Mouse (Mus musculus): Measurements from ENCODE around the gene Anp32e. TPM values are rescaled to one million over a fixed set of nuclear protein-coding genes. Genes with fewer than 3 reads are reported as not detected.
A peak's percentile ranks its signal among the peaks of the same experiment; 100 is the strongest.

Anp32e gene
- polyA plus RNA-seq, 1 experiment from 2014 or later = 67.2 TPM

GRCm38 (mm10) chr3:95987386-95988110 is 58.5 kb downstream of the Anp32e start:
- Histone ChIP-seq H3K27me3 (ENCODE audit: control insufficient read depth, insufficient read depth, low read length) (no peaks in the 10 kb centered on the region), H3K27ac (replicated peaks) (0 out of 2 replicates have a peak overlapping the region, but pooled peaks have one; percentile 18), H3K9ac (ENCODE audit: low read length) (no peak overlapping the region), H3K36me3 (ENCODE audit: control insufficient read depth, insufficient read depth, low read length) (peaks cover 17% of the 10 kb centered on the region), H3K4me1 (replicated peaks; ENCODE audit: control insufficient read depth, insufficient read depth) (peaks cover 9% of the 10 kb centered on the region; the same call in 1 of the 2 replicates), H3K4me3 (ENCODE audit: low read depth, low read length) (no peak overlapping the region), H3K4me2 (replicated peaks; ENCODE audit: low read depth) (no peak overlapping the region), H3K9me3 (ENCODE audit: control insufficient read depth, low read length) (no peaks in the 10 kb centered on the region)
- ATAC-seq (ENCODE audit: low FRiP score, low TSS enrichment) (no peak), DNase-seq (ENCODE audit: low spot score) (no peak)
- 80% methylated on average over 6 of the region's 6 CpGs for WGBS
- TF ChIP-seq CTCF (IDR thresholded peaks at IDR 0.05; ENCODE audit: low read depth) = no peak
- TF ChIP-seq EP300 (optimal IDR thresholded peaks at IDR 0.05) = no peak

- Histone ChIP-seq H3K36me3 (ENCODE audit: control insufficient read depth, insufficient read depth, low read length) (peaks cover 17% of the 10 kb centered on the region), H3K27ac (replicated peaks) (no peak overlapping the region)
- DNase-seq (ENCODE audit: low spot score) = no peak
Measured at GRCm38 (mm10) chr3:95988138-95988537, 59.1 kb downstream of the Anp32e start.

GRCm38 (mm10) chr3:95988969-95989368 is 59.9 kb downstream of the Anp32e start:
- peaks cover 9% of the 10 kb centered on the region; the same call in 1 of the 2 replicates for H3K4me1 ChIP-seq (replicated peaks; ENCODE audit: control insufficient read depth, insufficient read depth)
- no peak for DNase-seq (ENCODE audit: low spot score)
- peaks cover 17% of the 10 kb centered on the region for H3K36me3 ChIP-seq (ENCODE audit: control insufficient read depth, insufficient read depth, low read length)
- no peak overlapping the region for H3K9ac ChIP-seq (ENCODE audit: low read length)
- H3K4me3 ChIP-seq (ENCODE audit: low read depth, low read length) = no peak overlapping the region
- no peak for ATAC-seq (ENCODE audit: low FRiP score, low TSS enrichment)
- H3K27ac ChIP-seq (replicated peaks) = peak overlapping the region; percentile 53; the same call in 1 of the 2 replicates
- 41% methylated on average over 10 of the region's 10 CpGs for WGBS
- H3K27me3 ChIP-seq (ENCODE audit: control insufficient read depth, insufficient read depth, low read length) = no peaks in the 10 kb centered on the region
- no peak overlapping the region for H3K4me2 ChIP-seq (replicated peaks; ENCODE audit: low read depth)
- TF ChIP-seq CTCF (IDR thresholded peaks at IDR 0.05; ENCODE audit: low read depth) (no peak), EP300 (optimal IDR thresholded peaks at IDR 0.05) (no peak)
- H3K9me3 ChIP-seq (ENCODE audit: control insufficient read depth, low read length) = no peaks in the 10 kb centered on the region

More at GRCm38 (mm10) chr3:95988138-95988537, 59.1 kb downstream of the Anp32e start:
- Histone ChIP-seq H3K9me3 (ENCODE audit: control insufficient read depth, low read length) (no peaks in the 10 kb centered on the region), H3K27me3 (ENCODE audit: control insufficient read depth, insufficient read depth, low read length) (no peaks in the 10 kb centered on the region), H3K4me3 (ENCODE audit: low read depth, low read length) (no peak overlapping the region), H3K4me1 (replicated peaks; ENCODE audit: control insufficient read depth, insufficient read depth) (peaks cover 9% of the 10 kb centered on the region; the same call in 1 of the 2 replicates), H3K9ac (ENCODE audit: low read length) (no peak overlapping the region), H3K4me2 (replicated peaks; ENCODE audit: low read depth) (no peak overlapping the region)
- 100% methylated on average over 1 of the region's 1 CpGs for WGBS
- TF ChIP-seq EP300 (optimal IDR thresholded peaks at IDR 0.05) (no peak), CTCF (IDR thresholded peaks at IDR 0.05; ENCODE audit: low read depth) (no peak)
- no peak for ATAC-seq (ENCODE audit: low FRiP score, low TSS enrichment)

GRCm38 (mm10) chr3:95990413-95990941 is 61.4 kb downstream of the Anp32e start:
- TF ChIP-seq CTCF (IDR thresholded peaks at IDR 0.05; ENCODE audit: low read depth) (no peak), EP300 (optimal IDR thresholded peaks at IDR 0.05) (no peak)
- H3K9ac ChIP-seq (ENCODE audit: low read length) = no peak overlapping the region
- WGBS = 65% methylated on average over 12 of the region's 12 CpGs
- H3K36me3 ChIP-seq (ENCODE audit: control insufficient read depth, insufficient read depth, low read length) = peaks cover 17% of the 10 kb centered on the region
- H3K27me3 ChIP-seq (ENCODE audit: control insufficient read depth, insufficient read depth, low read length) = no peaks in the 10 kb centered on the region
- no peak overlapping the region; the same call in 1 of the 2 replicates for H3K27ac ChIP-seq (replicated peaks)
- peaks cover 9% of the 10 kb centered on the region; the same call in 1 of the 2 replicates for H3K4me1 ChIP-seq (replicated peaks; ENCODE audit: control insufficient read depth, insufficient read depth)
- no peak overlapping the region for H3K4me3 ChIP-seq (ENCODE audit: low read depth, low read length)
- ATAC-seq (ENCODE audit: low FRiP score, low TSS enrichment) (0 out of 2 replicates have a peak, but pooled peaks have one; percentile 7), DNase-seq (ENCODE audit: low spot score) (no peak)
- no peak overlapping the region for H3K4me2 ChIP-seq (replicated peaks; ENCODE audit: low read depth)
- H3K9me3 ChIP-seq (ENCODE audit: control insufficient read depth, low read length) = no peaks in the 10 kb centered on the region

GRCm38 (mm10) chr3:95992990-95993603 is 64.1 kb downstream of the Anp32e start:
- DNase-seq (ENCODE audit: low spot score) (no peak), ATAC-seq (ENCODE audit: low FRiP score, low TSS enrichment) (no peak)
- Histone ChIP-seq H3K4me2 (replicated peaks; ENCODE audit: low read depth) (peak overlapping the region; percentile 80), H3K27me3 (ENCODE audit: control insufficient read depth, insufficient read depth, low read length) (no peaks in the 10 kb centered on the region), H3K36me3 (ENCODE audit: control insufficient read depth, insufficient read depth, low read length) (peaks cover 17% of the 10 kb centered on the region), H3K9me3 (ENCODE audit: control insufficient read depth, low read length) (no peaks in the 10 kb centered on the region), H3K9ac (ENCODE audit: low read length) (peak overlapping the region; percentile 52; the same call in 1 of the 2 replicates), H3K4me1 (replicated peaks; ENCODE audit: control insufficient read depth, insufficient read depth) (peaks cover 4% of the 10 kb centered on the region), H3K27ac (replicated peaks) (peak overlapping the region; percentile 96), H3K4me3 (ENCODE audit: low read depth, low read length) (peak overlapping the region; percentile 66; the same call in 1 of the 2 replicates)
- 36% methylated on average over 5 of the region's 5 CpGs for WGBS
- TF ChIP-seq EP300 (optimal IDR thresholded peaks at IDR 0.05) (no peak), CTCF (IDR thresholded peaks at IDR 0.05; ENCODE audit: low read depth) (no peak)

Data from stomach, postnatal 0 days (tissue).